Mouse (Mus musculus): ENCODE results near the gene Pigq.

The Pigq gene

DNA sequence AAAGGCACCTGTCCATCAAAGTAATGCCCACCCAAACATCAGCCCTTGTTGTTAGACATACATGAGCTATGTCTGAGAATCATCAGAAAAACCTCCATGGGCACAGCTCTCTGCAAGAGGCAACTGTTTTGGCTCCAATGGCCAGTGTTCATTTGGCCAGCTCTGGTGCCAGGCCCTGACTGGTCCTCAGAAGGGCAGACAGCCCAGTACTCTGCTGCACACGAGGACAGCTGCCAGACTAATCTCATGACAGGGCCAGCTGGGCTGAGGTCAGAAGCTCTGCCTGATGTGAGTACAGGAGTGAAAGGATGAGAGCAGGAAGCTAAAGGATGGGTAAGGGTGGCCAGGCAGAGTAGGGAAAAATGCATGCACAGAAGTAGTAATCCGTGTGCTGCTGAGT is 19.4 kb downstream of the Pigq start:
- DNase-seq (ENCODE audit: low spot score in 2 of 2): peak; percentile 28 to 35

DNA sequence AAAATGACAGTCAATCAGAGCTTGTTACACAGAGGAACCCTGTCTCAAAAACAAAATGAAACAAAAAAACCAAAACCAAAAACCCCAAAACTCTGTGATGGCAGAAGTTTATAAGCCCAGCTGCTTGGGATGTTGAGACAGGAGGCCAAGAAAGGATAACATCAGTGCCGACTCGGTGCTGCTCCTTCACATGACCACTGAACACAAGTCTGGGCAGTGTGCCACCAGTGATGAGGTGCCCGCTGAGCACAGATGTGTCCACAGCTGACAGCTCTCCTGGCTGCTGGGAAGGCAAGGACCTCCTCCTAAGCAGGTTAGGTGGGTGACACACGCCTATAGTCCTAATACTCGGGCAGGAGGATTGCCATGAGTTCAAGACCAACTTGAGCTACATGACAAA is 22.6 kb downstream of the Pigq start:
- no peak for DNase-seq (ENCODE audit: low spot score in 2 of 2)

DNA sequence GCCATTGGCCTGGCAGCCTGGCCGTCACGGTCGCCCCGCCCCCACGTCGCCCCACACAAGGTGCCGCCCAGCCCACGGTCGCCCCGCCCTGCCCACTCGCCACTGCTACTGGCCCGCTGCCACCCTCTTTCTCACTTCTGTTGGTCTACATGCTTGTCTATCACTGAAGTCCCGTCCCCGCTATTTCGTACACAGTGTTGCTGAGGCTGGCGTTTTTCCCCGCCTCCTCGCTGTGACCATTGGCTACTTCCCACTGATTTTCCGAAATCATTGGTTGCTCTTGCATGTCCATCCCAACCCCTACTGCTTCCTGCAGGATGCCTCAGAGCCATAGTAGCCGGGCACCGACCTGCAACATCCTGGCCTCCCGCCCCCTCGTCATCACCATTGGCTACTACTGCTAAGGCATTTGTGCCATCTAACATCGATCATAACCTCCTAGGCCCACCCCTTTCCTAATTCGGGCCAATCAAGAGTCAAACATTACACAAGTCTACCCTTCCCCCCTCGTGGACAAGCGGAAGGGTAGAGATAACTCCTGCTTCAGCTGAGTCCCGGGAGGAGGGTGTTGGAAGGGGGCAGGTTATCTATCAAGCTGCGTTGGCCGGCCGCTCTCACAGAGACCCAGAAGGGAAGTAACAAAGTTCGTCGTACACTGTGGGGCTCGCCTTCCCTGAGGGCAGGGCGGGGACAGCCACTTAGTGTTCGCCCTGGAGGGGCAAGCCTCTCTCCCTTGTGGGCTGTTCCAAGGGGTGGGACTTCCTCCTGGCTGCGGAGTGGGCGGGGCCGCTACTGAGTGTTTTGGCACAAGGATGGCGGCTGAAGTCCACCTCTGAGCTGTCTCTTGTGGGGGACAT is 24.7 kb downstream of the Pigq start:
- peak; percentile 100 for DNase-seq (ENCODE audit: low spot score in 2 of 2)

DNA sequence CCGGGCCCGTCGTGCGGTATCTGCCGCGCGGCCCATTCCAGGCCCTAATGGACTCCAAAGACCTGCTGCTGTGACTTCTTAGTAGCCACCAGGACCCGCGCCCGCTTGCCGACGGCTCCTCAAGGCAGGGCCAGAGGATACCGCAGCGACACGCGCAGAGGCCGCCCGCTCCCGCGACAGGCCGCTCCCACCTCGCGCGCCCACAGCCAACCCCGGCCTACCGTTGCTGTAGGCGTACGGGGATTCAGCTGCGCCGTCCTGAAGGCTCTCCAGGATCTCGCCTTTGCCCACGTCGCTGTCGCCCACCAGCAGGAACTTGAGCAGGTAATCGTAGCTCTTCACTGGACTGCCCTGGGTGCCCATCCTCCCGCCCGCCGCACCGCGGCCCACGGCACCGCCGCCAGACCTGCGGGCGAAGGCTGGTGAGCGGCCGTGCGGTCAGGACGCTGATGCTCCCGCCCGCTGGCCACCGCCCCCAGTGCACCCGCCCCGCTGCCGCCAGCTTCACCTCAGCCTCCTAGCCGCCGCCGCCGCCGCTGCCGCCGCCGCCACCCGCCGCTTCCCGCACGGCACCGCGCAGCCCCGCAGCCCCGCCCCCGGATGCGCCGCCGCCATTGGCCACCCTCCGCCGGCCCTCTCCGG is 25.5 kb downstream of the Pigq start, which contains the start of gene Rab40c:
Gene Rab40c, minus strand, starts transcription at position 584 of the 642 bp plus-strand sequence.
- peak; percentile 31 to 36 for DNase-seq (ENCODE audit: low spot score in 2 of 2)

DNA sequence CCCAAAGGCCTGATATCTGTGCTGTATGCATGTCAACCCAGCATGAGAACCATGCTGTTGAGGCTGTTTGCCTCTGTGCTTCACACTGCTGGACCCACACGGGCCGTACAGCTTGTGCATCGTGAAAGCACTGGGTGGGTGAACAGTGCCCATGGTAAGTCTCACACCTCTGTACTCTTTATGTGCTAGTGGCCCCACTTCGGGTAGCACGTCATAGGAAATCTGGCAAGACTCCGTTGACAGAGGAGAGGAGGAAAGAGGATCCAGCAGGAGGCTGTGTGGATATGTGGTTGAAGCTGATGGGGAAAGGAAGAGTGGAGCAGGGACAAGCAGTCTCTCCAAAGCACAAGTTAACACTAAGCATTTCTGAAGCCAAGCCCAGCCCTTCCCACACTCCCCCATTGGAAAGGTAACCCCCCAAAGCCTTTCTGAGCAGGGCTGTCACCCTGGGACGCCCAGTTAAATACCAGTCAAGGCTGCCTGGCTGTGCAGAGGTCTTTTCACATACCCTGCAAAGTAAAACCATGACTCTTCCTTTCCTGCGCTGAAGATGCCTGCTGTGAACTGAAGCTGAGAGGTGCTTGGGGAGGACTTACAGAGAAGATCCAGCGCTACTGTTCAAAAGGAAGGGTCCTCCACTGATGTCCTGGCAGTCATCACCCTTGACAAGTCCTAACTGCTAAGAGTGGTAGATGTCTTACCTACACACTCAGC is 26.5 kb downstream of the Pigq start:
- no peak for DNase-seq (ENCODE audit: low spot score in 2 of 2)

DNA sequence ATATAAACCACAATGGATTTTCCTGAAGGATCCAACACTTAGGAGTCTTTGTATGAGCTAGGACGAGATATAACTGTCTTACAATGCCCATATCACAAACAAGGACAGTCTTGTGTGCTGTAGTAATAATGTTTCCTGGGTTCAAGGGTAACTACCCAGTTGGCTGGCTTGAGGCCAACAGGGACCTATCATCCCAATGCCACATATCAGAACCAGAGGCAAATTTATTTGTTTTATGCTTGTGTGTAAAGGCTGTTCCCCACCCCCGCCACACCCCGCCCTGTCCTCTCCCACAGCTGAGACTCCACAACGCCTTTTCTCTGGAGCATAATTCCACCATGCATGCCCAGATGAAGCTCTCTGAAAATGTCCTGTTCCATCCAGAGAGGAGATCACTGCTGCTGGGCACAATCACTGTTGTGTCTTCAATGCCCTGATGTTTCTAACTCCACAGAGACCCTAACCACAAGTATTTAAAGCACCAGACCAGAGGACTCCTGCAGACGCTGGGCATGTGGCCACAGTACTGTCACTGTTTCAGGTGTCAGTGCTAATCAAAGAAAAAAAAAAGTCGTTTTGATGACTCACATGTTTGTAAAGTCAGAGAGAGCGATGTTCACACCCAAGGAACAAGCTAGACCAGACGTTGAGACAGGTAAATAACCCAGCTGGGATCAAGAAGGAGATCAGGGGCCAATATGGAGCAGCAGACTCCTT is 27.6 kb downstream of the Pigq start:
- no peak for DNase-seq (ENCODE audit: low spot score in 2 of 2)

DNA sequence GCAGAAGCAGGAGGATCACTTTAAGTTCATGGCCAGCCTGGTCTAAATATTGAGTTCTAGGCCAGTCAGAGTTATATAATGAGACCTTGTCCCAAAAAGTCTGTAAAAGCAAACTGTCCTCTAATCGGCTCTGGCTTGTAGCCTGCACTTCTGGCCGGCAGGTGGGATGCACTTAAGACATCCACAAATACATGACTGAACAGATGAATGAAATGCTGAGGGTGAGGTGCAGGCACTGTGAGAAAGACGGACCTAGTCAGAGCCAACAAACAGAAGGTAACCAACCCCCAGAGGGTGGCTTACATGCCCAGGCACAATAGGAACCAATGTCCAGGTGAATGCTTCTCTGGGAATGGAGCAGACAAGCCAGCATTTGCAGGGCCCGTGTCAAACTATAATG is 30.4 kb downstream of the Pigq start:
- DNase-seq (ENCODE audit: low spot score in 2 of 2): no peak

DNA sequence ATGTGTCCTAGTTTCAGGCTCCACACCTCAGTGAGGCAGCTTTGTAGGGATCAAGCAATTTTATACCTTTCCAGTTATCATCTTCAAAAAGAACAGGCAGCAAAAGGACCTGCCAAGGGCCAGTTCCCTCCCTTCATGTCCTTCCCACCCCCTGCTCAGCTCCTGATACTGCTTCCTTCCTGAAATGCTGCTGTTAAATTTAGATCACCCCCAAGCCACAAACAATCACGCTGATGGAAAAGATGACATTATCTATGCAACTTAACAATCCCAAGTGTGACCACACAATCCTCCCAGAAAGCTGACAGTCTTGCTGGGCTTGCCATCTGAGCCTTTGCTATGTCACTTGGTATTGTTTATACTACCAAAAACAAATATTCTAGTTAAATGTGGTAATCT is 30.9 kb downstream of the Pigq start:
- DNase-seq (ENCODE audit: low spot score in 2 of 2): no peak

DNA sequence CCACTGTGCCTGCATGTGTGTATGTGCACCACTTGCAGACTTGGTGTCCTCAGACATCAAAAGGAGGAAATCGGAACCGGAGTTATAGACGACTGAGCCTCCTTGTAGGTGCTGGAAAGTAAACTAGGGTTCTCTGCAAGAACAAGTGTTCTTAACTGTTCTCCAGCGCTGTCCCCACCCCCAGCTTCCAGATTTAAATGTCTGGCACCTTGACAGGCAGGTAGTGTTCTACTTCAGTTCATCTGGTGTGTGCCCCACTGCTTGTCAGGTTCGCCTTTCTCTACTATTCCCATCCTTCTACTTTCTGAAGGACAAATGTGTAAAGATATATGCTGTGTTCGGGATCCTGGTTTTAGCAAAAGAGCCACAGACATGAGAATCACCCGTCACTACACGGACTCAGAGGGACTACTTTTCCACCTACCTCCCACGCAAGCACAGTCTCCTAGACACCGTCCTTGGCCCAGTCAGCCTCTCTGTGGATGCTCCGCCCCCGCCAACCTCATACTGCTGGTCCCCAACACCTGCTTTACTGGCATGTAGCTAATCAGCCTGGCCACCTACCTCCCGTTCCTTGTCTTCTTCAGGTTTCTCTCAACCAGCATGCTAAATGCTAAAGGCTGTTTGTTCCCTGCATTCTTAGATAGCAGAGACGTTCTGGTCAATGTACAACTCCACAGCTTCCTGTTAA is 31.4 kb downstream of the Pigq start:
- peak; percentile 67 to 82 for DNase-seq (ENCODE audit: low spot score in 2 of 2)

DNA sequence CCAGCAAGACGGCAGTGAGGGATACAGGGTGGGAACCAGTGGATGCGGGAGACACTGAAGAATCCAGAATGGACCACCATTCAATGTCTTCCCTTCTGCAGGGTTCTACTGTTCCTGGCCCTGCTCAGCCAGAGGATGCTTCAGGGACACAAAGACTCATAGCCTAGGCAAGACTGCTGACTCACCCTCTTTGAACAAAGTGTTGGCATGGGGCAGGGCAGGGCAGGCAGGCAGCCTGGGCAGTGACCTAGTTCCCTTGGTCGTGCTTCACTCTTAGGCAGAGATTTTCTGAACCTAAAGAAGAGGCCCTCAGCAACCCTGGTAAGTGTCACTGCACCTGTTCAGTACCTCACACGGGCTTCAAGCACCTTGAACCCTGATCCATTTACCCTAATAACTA is 32.9 kb downstream of the Pigq start:
- DNase-seq (ENCODE audit: low spot score in 2 of 2): no peak

DNA sequence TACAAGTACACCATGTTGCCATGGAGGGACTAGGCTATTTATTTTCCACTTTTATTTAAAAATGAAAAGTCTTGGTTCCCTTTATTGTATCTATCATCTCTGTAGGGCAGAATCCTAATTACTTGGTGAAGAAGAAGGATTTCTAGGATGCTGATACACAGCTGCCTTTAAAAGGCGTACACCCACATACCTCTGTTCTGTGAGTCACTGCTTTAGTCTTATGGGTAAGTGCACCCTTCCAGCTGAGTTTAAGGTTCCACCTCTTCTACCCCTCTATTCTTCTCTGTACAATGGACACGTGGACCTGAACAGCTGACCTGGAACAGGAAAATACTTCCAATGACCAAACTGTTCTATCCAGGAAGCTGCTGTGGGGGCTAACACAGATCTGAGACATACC is 37.1 kb downstream of the Pigq start:
- no peak for DNase-seq (ENCODE audit: low spot score in 2 of 2)

DNA sequence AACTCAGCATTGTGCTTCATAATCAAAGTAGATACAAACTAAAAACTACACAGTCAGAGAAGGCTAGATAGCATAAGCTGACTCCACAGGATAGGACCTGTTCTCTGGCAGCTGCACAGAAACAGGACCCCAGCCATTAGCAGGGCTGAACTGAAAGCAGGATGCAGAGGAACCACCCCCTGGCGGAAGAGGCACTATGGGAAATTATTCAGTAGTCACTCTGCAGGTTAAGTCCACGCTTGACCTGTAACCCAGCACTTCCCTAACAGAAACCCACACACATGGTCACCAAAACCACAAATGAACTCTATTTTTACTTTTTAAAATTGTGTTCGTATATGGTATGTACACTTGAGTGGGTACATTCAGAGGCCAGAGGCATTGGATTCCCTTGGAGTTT is 41.7 kb downstream of the Pigq start:
- no peak for DNase-seq (ENCODE audit: low spot score in 2 of 2)

DNA sequence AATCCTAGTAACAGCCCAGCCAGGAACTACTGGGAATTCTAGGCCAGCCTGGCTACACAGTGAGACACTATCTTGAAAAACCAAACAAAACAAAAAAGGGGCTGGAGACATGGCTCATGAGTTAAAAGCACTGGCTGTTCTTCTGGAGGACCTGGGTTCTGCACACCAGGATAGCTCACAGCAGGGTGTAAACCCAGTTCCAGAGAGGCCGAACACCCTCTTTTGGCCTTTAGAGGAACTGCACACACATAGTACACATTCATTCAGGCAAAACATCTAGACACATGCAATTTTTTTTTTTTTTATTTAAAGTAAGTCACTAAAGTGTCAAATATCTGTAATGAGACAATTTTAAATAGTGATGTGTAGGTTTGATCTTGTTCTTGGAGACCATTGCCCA is 44.5 kb downstream of the Pigq start:
- no peak for DNase-seq (ENCODE audit: low spot score in 2 of 2)

DNA sequence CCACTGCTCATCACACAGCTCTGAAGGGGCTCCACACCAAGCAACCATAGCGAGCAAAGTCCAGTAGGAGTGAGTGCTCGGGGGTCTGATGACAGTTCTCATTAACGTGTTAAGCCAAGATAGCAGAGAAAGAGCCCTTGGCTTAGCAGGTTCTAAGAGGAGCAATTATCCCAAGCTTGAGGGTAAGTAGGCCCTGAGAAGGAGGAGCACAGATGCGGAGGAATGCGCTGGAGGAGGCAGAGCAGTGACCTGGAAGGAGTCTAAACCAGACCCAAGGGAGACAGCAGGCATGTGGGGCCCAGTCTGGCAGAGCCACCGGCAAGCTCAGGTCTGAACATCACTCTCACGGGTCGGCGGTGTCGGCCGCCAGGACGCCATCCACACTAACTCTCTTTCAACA is 48.8 kb downstream of the Pigq start:
- no peak for DNase-seq (ENCODE audit: low spot score in 2 of 2)

DNA sequence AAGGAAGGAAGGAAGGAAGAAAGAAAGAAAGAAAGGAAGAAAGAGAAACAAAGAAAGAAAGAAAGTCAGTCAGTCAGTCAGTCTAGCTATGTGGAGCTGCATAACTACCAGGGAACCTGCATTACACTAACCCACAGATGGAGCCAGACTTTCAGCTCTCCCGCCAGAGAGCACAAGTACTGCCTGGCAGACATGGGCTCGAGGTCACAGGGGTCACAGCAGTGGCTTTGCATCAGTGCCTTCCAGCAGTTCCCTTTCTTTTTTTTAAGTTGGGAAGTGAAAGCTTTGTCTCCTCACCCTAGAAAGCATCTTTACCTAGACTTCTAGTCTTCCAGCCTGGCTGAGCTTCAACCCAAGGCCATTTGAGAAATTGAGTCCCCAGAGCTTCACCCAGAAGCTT is 49.3 kb downstream of the Pigq start:
- no peak for DNase-seq (ENCODE audit: low spot score in 2 of 2)

DNA sequence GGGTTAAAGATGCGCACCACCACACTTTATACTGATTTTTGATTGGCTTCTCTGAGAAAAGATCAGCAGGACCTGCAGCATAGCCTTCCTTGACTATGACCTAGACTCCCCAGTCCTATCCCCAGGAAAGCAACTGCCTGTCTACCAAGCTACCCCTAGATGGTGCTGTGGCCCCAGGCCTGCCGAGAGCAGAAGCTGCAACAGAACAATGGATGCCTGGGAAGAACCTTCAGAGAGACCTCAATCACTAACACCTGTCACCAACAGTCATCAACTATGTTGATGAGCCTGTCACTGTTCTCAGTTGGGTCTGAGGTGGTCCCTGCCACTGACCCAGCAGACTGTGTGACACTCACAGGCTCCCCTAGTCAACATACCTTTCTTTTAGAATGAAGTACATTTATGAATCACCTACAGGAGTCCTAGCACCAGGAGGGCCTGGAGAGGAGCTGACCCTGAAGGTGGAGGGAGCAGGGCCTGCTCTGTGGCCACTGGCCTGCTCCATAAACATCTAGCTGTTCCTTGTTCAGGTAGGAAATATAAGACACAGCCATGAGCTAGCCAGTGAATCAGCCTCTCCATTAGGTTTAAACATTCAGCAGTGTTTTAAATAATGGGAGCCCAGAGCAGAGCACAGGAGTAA is 50.6 kb downstream of the Pigq start:
- no peak for DNase-seq (ENCODE audit: low spot score in 2 of 2)

DNA sequence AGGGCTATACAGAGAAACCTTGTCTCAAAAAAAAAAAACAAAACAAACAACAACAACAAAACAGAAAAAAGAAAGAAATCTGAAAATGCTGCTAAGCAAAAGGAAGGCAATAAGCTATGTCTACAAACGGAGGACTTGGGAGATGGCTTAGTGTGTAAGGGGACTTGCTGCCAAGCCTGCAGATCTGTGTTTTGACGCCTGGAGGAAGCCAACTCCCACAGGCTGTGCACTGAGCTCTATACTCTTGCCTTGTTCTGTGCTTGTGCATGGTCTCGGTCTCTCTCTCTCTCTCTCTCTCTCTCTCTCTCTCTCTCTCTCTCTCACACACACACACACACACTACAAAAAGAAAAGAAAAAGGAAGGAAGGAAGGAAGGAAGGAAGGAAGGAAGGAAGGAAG is 55.9 kb downstream of the Pigq start:
- no peak for DNase-seq (ENCODE audit: low spot score in 2 of 2)

DNA sequence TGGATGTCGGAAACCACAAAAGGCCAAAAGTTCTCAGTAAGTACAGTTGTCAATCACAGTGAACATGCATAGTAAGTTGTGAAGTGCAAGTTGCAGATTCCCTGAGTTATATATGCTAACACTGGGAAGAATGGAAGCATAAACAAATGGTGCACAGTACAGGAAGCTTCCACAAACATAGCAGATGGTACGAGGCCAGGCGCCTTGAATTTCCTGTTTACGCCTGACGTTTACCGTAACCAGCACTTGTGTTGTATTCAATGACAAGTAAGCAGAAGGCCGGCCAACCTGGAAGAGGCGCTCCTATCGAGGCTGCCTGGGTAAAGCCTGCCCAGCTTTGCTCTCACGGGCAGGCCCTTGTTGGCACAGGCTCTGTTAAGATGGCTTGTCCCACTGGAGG is 57.3 kb downstream of the Pigq start:
- no peak for DNase-seq (ENCODE audit: low spot score in 2 of 2)

DNA sequence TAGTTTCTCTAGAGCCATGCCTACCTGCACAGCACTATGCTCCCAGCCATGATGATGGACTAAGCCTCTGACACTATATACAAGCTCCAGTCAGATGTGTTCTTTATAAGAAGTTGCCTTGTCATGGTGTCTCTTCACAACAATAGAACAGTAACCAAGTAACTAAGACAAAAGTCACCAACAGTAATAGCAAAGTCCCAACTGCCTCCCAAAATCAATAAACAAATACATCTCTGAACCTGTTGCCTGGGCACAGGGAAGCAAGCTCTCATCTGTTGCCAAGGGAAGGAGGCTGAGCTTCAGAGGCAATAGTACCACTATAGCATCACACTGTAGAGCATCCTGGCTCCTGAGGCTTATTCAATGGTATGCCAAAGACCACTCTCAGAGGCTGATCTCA is 57.9 kb downstream of the Pigq start:
- no peak for DNase-seq (ENCODE audit: low spot score in 2 of 2)

DNA sequence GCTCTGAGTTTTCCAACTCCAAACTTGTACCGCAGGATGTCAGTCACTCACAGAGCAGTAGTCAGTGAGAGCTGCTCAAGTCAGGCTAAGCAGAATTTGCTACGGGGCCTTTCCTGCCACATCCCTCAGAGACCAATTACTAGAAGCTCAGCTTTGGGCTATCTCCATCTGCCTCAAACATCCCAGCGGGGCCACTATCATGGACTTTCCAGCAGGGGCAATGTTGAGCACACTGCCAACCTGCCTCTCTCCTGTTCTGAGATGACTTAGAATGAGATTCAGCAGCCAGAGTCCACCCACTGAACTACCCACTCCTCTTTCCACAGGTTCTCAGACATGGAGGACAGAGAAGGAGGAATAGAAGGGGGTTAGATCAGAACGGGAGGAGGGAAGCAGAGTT is 59.1 kb downstream of the Pigq start:
- DNase-seq (ENCODE audit: low spot score in 2 of 2): no peak

DNA sequence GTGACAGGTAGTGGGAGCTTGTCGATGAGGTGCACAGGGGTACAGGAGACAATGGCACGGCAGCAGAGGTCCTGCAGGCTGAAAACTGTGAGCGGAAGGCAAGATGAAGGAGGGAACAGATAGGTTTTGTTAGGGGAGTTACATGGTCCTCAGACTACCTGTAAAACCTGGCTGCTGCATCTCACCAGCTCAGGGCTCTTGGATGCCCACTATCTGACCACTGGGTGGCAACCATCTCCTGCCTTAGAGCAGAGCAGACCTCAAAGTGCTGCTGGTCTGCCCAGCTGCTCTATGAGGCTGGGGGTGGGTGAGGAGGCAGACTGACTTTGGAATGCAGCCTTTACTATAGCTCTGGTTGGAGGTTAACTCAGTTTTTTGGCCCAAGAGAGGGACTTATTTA is 60.9 kb downstream of the Pigq start:
- no peak for DNase-seq (ENCODE audit: low spot score in 2 of 2)

Measured in right cerebral cortex, postnatal 36 days (tissue).